Mouse (Mus musculus) thymus, adult 2 months (tissue): Measurements from ENCODE around the gene Esrp2. TPM values are rescaled to one million over a fixed set of nuclear protein-coding genes. Genes with fewer than 3 reads are reported as not detected.
A peak's percentile ranks its signal among the peaks of the same experiment; 100 is the strongest.

Source experiments
- DNase-seq: peaks from one replicate; pipeline ENCODE4 v3.0.0; 2021
- H3K27ac ChIP-seq: fragments of 200-500 bp; 2 replicates; pipeline ENCODE4 v1.5.1; 2012; ENCODE audit warnings: low read length, control low read depth; ENCODE audit not compliant: control insufficient read depth, insufficient read depth
- H3K27me3 ChIP-seq: fragments of 200-500 bp; 2 replicates; pipeline ENCODE4 v1.6.1; 2012; ENCODE audit warnings: mild to moderate bottlenecking, low read length, moderate library complexity, mixed read lengths; ENCODE audit not compliant: control insufficient read depth, insufficient read depth
- H3K36me3 ChIP-seq: fragments of 200-500 bp; 2 replicates; pipeline ENCODE4 v1.6.1; 2012; ENCODE audit warnings: mild to moderate bottlenecking, low read length, moderate library complexity; ENCODE audit not compliant: control insufficient read depth, insufficient read depth
- H3K4me1 ChIP-seq: fragments of 200-500 bp; replicated peaks from 2 replicates; pipeline ENCODE4 v1.6.1; 2012; ENCODE audit warnings: low read length; ENCODE audit not compliant: control insufficient read depth, insufficient read depth
- H3K4me3 ChIP-seq: fragments of 200-500 bp; 2 replicates; pipeline ENCODE4 v1.5.1; 2012; ENCODE audit warnings: mild to moderate bottlenecking, low read length, control low read depth, moderate library complexity; ENCODE audit not compliant: control insufficient read depth, insufficient read depth
- CTCF ChIP-seq: fragments of 200-500 bp; IDR thresholded peaks from 2 replicates; pipeline ENCODE4 v1.5.1; 2012; ENCODE audit warnings: mild to moderate bottlenecking, control low read depth, low read length, moderate library complexity, borderline replicate concordance; ENCODE audit not compliant: control insufficient read depth, poor library complexity, insufficient read depth; ENCODE audit errors: extremely low read depth
- POLR2A ChIP-seq: fragments of 200-500 bp; IDR thresholded peaks from 2 replicates; pipeline ENCODE4 v1.6.1; 2012; ENCODE audit warnings: mild to moderate bottlenecking, low read length, control low read depth, moderate library complexity; ENCODE audit not compliant: control insufficient read depth, poor library complexity, insufficient read depth; ENCODE audit errors: extremely low read depth
- WGBS: fragments of 180-500 bp; shearing (Covaris S2); methylation state at CpG from one replicate; pipeline ENCODE4 v1.1.7; 2018; 5-methylcytosine and 5-hydroxymethylcytosine counted together
- polyA plus RNA-seq: library from polyadenylated mRNA; depleted of rRNA; stranded (reverse); fragments of >200 nt; gene quantifications from 2 replicates; pipeline ENCODE4 v1.2.3, GENCODE M21; 2012

The Esrp2 gene
- polyA plus RNA-seq, 1 experiment, result 29.9 TPM

DNA sequence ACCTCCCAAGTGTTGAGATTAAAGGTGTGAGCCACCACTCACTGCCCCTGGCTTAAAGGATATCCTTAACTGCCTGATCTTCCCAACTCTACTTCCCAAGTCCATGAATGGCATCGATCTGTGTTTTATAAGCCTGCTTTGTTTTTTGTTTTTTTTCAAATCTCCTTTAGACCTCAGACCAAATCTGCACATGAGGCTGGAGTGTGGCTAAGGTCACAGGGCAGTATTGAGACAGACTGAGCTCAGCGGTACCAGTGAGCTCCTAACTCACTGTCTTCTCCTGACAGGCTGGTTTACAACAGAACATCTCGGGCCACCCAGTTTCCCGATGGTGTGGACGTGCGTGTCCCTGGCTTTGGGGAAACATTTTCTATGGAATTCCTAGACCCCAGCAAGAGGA is 23.1 kb upstream of the Esrp2 start:
- no peaks in the 10 kb centered on the region for H3K27me3 ChIP-seq
- WGBS, result 91% methylated on average over 6 of the region's 6 CpGs
- TF ChIP-seq CTCF (no peak), POLR2A (no peak)
- no peaks in the 10 kb centered on the region for H3K4me1 ChIP-seq
- no peak overlapping the region for H3K27ac ChIP-seq
- H3K36me3 ChIP-seq, result peaks cover 15% of the 10 kb centered on the region
- no peak overlapping the region for H3K4me3 ChIP-seq
- no peak for DNase-seq

DNA sequence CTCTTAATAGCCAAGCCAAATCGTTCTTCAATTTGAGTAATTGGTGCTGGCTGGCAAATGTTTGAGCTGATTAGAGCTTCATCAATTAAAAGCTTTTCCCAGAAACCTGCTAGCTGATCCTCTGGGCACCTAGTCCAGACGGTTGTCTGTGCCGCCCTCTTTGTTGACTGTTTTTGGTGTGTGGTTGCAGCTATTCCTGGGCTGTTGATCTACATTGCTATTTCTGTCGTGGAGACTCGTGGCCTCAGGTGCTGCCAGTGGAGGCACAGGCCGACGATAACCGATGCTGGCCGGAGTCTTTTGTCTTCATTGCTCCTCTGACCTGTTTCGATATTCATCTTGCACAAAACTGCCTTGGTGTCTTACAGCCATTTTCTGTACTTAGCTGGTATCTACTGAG is 21.6 kb upstream of the Esrp2 start:
- TF ChIP-seq POLR2A (no peak), CTCF (no peak)
- Histone ChIP-seq H3K27me3 (no peaks in the 10 kb centered on the region), H3K36me3 (peaks cover 10% of the 10 kb centered on the region), H3K4me1 (no peaks in the 10 kb centered on the region), H3K27ac (no peak overlapping the region), H3K4me3 (no peak overlapping the region)
- no peak for DNase-seq
- WGBS, result 97% methylated on average over 10 of the region's 10 CpGs

DNA sequence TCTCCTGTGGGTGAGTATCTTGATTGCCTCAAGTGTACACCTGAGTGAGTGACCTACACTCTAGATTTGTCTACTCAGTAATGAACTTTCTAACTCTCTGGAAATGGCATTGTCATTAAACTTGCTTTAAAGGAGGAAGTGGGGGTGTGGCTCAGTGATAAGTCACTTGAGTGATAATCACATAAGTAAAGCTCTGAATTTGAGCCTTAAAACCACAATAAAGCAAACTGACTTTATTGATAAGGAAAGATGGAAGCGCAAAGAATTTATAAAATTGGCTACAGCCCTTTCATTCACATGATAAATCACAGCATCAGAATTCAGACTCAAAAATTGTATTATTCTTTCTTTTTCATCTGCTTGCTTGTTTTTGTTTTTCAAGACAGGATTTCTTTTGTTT is 20.6 kb upstream of the Esrp2 start:
- H3K27ac ChIP-seq, result no peak overlapping the region
- H3K4me1 ChIP-seq, result peaks cover 9% of the 10 kb centered on the region
- 0 out of 2 replicates have a peak, but pooled peaks cover 4% of the 10 kb centered on the region for H3K36me3 ChIP-seq
- no peak for DNase-seq
- no peak overlapping the region for H3K4me3 ChIP-seq
- WGBS, result 100% methylated on average over 1 of the region's 1 CpGs
- no peaks in the 10 kb centered on the region for H3K27me3 ChIP-seq
- TF ChIP-seq POLR2A (no peak), CTCF (no peak)

DNA sequence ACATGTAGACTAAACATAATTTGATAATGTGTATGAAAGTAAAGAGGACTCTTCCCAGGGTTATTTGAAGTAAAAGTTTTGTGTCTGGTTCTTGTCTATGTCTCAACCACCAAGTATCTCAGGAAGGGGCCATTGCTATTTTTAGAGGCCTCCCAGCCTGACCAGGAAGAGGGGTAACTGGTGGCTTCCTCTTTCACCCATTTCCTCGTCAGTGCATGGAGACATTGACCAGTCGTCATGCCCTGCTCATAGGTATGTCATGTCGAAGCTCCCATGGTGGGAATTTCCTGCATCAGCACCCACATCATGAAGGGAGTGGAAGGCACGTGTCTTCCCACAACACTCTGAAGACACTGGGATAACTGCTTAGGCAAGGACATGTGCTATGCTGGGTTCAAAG is 16.1 kb upstream of the Esrp2 start:
- no peak for TF ChIP-seq CTCF
- TF ChIP-seq POLR2A, result no peak
- H3K4me3 ChIP-seq, result no peak overlapping the region
- H3K36me3 ChIP-seq, result 0 out of 2 replicates have a peak, but pooled peaks cover 4% of the 10 kb centered on the region
- no peak overlapping the region for H3K27ac ChIP-seq
- no peak for DNase-seq
- WGBS, result 26% methylated on average over 4 of the region's 4 CpGs
- no peaks in the 10 kb centered on the region for H3K27me3 ChIP-seq
- H3K4me1 ChIP-seq, result peaks cover 23% of the 10 kb centered on the region

DNA sequence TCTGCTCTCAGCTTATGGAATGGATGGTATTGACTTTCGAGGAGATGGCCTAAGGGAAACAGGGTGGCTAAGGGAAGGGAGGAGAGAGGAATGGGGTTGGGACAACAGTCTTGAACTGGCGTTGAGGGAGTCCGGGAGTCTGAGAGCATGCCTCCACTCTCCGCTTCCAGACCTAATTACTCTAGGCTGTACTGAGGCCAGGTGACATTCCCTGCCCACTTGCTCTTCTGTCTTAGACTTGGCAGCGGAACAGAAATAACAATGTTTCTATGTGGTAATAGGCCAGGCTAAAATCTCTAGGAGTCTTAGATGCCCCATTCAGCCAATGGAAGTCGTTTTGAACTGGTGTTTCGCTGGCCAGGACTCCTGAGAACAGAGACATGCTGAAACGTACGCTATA is 14.3 kb upstream of the Esrp2 start:
- H3K4me3 ChIP-seq, result no peak overlapping the region
- H3K4me1 ChIP-seq, result peaks cover 23% of the 10 kb centered on the region
- 0 out of 2 replicates have a peak, but pooled peaks cover 4% of the 10 kb centered on the region for H3K36me3 ChIP-seq
- DNase-seq, result no peak
- no peak for TF ChIP-seq CTCF
- TF ChIP-seq POLR2A, result no peak
- H3K27me3 ChIP-seq, result no peaks in the 10 kb centered on the region
- WGBS, result 86% methylated on average over 9 of the region's 9 CpGs
- no peak overlapping the region for H3K27ac ChIP-seq

DNA sequence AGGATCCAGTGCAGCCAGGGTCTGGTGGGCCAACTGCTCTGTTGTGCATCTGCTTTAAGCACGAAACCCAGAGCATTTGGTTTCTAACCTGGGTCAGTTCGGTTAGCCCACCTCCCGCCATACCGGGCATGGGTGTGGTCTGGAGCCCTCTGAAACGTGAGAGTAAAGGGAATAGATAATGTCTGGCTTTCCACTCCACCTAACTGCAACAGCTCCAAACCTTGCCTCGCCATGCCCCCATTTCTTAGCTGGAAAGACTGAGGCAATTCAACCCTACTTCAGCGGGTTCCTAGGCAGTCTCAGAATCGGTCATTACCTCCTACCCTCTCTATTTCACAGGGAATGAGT is 13.9 kb upstream of the Esrp2 start:
- H3K4me1 ChIP-seq, result peaks cover 23% of the 10 kb centered on the region
- no peak overlapping the region for H3K27ac ChIP-seq
- 22% methylated on average over 8 of the region's 8 CpGs for WGBS
- TF ChIP-seq CTCF (no peak), POLR2A (no peak)
- H3K36me3 ChIP-seq, result 0 out of 2 replicates have a peak, but pooled peaks cover 4% of the 10 kb centered on the region
- DNase-seq, result no peak
- no peaks in the 10 kb centered on the region for H3K27me3 ChIP-seq
- H3K4me3 ChIP-seq, result peak overlapping the region; percentile 68

DNA sequence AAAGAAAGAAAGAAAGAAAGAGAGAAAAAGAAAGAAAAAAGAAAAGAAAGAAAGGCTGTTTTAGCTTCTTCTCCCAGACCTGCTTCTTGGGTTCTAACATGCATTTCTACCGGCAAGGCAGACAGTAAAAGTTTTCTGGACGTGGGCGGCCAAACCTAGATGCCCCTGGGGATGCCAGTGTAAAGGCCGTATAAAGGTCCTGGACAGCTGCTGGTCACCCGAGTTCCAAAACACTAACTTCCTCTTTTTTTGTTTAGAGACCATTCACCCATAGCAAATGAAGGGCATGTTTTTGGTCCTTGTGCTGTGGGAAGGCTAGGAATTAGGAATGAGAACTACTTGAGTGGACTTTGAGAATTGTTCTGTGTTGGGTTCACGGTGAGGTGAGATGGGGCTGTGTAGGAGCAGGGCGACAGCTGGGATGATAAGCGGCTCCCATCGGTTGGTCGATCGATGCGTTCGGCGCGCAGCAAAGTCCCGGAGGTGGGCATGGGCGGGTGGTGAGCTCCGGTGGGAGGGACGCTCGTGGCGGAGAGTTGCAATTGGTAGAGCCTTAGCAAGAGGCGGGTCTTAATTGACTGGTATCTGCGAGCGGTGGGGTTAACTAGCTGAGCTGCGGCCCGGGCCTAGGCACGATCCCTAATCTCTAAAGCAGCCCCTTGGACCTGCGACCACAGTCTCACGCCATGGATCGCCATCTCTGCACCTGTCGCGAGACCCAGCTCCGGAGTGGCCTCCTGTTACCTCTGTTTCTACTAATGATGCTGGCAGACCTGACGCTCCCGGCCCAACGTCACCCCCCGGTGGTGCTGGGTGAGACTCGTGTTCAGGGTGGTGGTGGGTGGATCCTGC is 13.3 kb upstream of the Esrp2 start, which contains the start of gene Pla2g15:
TSS of gene Pla2g15 (plus strand) at position 599 of the 852 bp plus-strand sequence.
- TF ChIP-seq POLR2A, result peak; percentile 65; the same call in 1 of the 2 replicates
- 0 out of 2 replicates have a peak, but pooled peaks have one; percentile 52 for TF ChIP-seq CTCF
- Histone ChIP-seq H3K27me3 (no peaks in the 10 kb centered on the region), H3K27ac (no peak within 1 kb of the TSS), H3K4me3 (peak within 1 kb of the TSS; percentile 68), H3K4me1 (peaks cover 23% of the 10 kb centered on the region), H3K36me3 (no peaks in the 10 kb centered on the region)
- WGBS, result under 1% methylated on average over 38 of the region's 38 CpGs
- DNase-seq, result peak; percentile 97
